Mouse (Mus musculus) midbrain, embryonic 16.5 days (tissue): Measurements from ENCODE around the gene Dusp9. TPM values are rescaled to one million over a fixed set of nuclear protein-coding genes. Genes with fewer than 3 reads are reported as not detected.

Experiments used
- polyA plus RNA-seq: library from polyadenylated mRNA; unstranded; fragments of >200 nt; fragmentation: Nextera tagmentation; extraction: Ambion mirVana; gene quantifications from 2 replicates; pipeline ENCODE4 v1.2.1, GENCODE M21; 2015

Dusp9 gene
- polyA plus RNA-seq, 1 experiment from 2014 or later: 0.21 TPM

Other genes with a start within 250 kb of the Dusp9 start
- 0.08 and 0.11 TPM in 2 replicates for gene Gm18336, start 240.7 kb upstream of the Dusp9 start, polyA plus RNA-seq
- gene Zfp92, start 228.3 kb upstream of the Dusp9 start, polyA plus RNA-seq: 2.2 and 2.5 TPM in 2 replicates
- gene Trex2, start 204.1 kb upstream of the Dusp9 start, polyA plus RNA-seq: not detected in 2 replicates
- gene Haus7, start 180.4 kb upstream of the Dusp9 start, polyA plus RNA-seq: 68.9 and 70.9 TPM in 2 replicates
- gene Bgn, start 155.8 kb upstream of the Dusp9 start, polyA plus RNA-seq: 16.5 and 17.9 TPM in 2 replicates
- 7.9 and 8.0 TPM in 2 replicates for gene Atp2b3, start 136.3 kb upstream of the Dusp9 start, polyA plus RNA-seq
- gene Pnck, start 20.7 kb downstream of the Dusp9 start, polyA plus RNA-seq: 197 and 208 TPM in 2 replicates
- gene Slc6a8, start 33.7 kb downstream of the Dusp9 start, polyA plus RNA-seq: 6.6 and 7.3 TPM in 2 replicates
- gene Bcap31, start 76.8 kb downstream of the Dusp9 start, polyA plus RNA-seq: 123 and 130 TPM in 2 replicates
- 10.4 and 11.1 TPM in 2 replicates for gene Abcd1, start 77.2 kb downstream of the Dusp9 start, polyA plus RNA-seq
- 0.25 and 0.40 TPM in 2 replicates for gene Plxnb3, start 117.7 kb downstream of the Dusp9 start, polyA plus RNA-seq
- 2.0 and 2.4 TPM in 2 replicates for gene Srpk3, start 135.0 kb downstream of the Dusp9 start, polyA plus RNA-seq
- gene Idh3g, start 147.5 kb downstream of the Dusp9 start, polyA plus RNA-seq: 232 and 252 TPM in 2 replicates
- gene Ssr4, start 147.6 kb downstream of the Dusp9 start, polyA plus RNA-seq: 126 and 131 TPM in 2 replicates
- 4.8 TPM in 2 replicates for gene Pdzd4, start 185.6 kb downstream of the Dusp9 start, polyA plus RNA-seq